Mouse (Mus musculus): ENCODE measurements around the gene Gm10320.

DNA sequence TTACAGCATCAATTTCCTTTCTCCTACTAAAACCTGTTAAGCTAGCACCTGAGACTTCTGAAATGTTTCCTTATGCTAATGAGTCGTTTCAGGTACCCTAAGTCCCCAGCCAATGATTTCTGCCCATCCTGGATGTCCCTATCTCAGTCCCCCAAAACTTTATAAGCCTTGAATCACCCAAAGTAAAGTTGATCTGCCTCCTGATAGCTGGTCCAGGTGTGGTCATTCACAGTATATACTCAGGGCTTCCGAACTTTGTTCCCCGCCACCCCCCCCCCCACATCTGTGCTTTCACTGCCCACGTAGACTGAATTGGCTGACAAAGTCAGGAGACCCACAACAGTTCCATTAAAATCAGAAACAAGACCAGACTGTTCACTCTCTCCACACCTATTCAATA, 20.3 kb upstream of the Gm10320 start:
- TF ChIP-seq MAFK (IDR thresholded peaks at IDR 0.05; ENCODE audit: insufficient read depth, low read depth, low read length): no peak
- TF ChIP-seq ZNF384 (IDR thresholded peaks at IDR 0.05; ENCODE audit: low read depth, low read length): no peak
- TF ChIP-seq HCFC1 (IDR thresholded peaks at IDR 0.05; ENCODE audit: borderline replicate concordance, insufficient read depth, low read length): no peak
- no peak for TF ChIP-seq ZC3H11A (IDR thresholded peaks at IDR 0.05; ENCODE audit: borderline replicate concordance, low read depth, low read length)
- TF ChIP-seq CHD2 (IDR thresholded peaks at IDR 0.05; ENCODE audit: low read depth, low read length): no peak

Measured in ES-E14 (cell line).